In genomic region chr7:99916741-99917319, GRCm38 (mm10) we compare ENCODE assay signal across 8 mouse cellular contexts. TPM values are rescaled to one million over a fixed set of nuclear protein-coding genes. Genes with fewer than 3 reads are reported as not detected.
DNase-seq lines count a peak whose midpoint lies in the region; ATAC-seq and TF ChIP-seq lines count a peak whose summit lies in the region.

No protein-coding gene starts in this region.

- H3K27me3 ChIP-seq in spleen, adult 2 months (ENCODE audit: control insufficient read depth, insufficient read depth, low read length): no peaks in the 10 kb centered on the region; the same call in 1 of the 2 replicates
- no peaks in the 10 kb centered on the region for H3K27me3 ChIP-seq in heart, adult 2 months (ENCODE audit: control insufficient read depth, insufficient read depth, low read length)
- H3K27me3 ChIP-seq in liver, embryonic 13.5 days: peaks cover 52% of the 10 kb centered on the region

- H3K4me1 ChIP-seq in spleen, adult 2 months (ENCODE audit: control insufficient read depth, insufficient read depth, insufficient read length): no peaks in the 10 kb centered on the region
- no peaks in the 10 kb centered on the region; the same call in 1 of the 2 replicates for H3K4me1 ChIP-seq in cortical plate, adult 2 months (ENCODE audit: control insufficient read depth, insufficient read depth, low read length)
- H3K4me1 ChIP-seq in heart, adult 2 months (ENCODE audit: control insufficient read depth, insufficient read depth, low read length): no peaks in the 10 kb centered on the region; the same call in none of the 2 replicates
- peaks cover 12% of the 10 kb centered on the region; the same call in 1 of the 2 replicates for H3K4me1 ChIP-seq in liver, embryonic 13.5 days (replicated peaks)

- no peaks in the 10 kb centered on the region for H3K79me2 ChIP-seq in heart, adult 2 months (replicated peaks; ENCODE audit: control insufficient read depth, insufficient read depth, low read length)

- peak; percentile 49; the same call in 1 of the 2 replicates for TF ChIP-seq CTCF in spleen, adult 2 months (IDR thresholded peaks at IDR 0.05; ENCODE audit: extremely low read depth, insufficient read depth, insufficient read length, insufficient replicate concordance)
- TF ChIP-seq CTCF in cortical plate, adult 2 months (IDR thresholded peaks at IDR 0.05; ENCODE audit: extremely low read depth, insufficient read depth, low read length): peak; percentile 57
- peak; percentile 77 for TF ChIP-seq CTCF in heart, adult 2 months (IDR thresholded peaks at IDR 0.05)

- H3K27ac ChIP-seq in spleen, adult 2 months (ENCODE audit: insufficient read depth, low read length): no peak overlapping the region
- no peak overlapping the region for H3K27ac ChIP-seq in cortical plate, adult 2 months (ENCODE audit: insufficient read depth, low read length)
- H3K27ac ChIP-seq in heart, adult 2 months: no peak overlapping the region
- no peak overlapping the region for H3K27ac ChIP-seq in liver, embryonic 13.5 days

- TF ChIP-seq POLR2A in spleen, adult 2 months (IDR thresholded peaks at IDR 0.05; ENCODE audit: low read depth, low read length): no peak
- no peak for TF ChIP-seq POLR2A in cortical plate, adult 2 months (IDR thresholded peaks at IDR 0.05; ENCODE audit: extremely low read depth, insufficient read depth, low read length)
- no peak for TF ChIP-seq POLR2A in heart, adult 2 months (IDR thresholded peaks at IDR 0.05; ENCODE audit: insufficient read depth, low read depth, low read length)

- no peak overlapping the region; the same call in 1 of the 2 replicates for H3K4me3 ChIP-seq in spleen, adult 2 months (ENCODE audit: extremely low read depth, insufficient read depth, insufficient read length)
- H3K4me3 ChIP-seq in cortical plate, adult 2 months (ENCODE audit: insufficient read depth, low read length): peak overlapping the region; percentile 28
- peak overlapping the region; percentile 42 for H3K4me3 ChIP-seq in heart, adult 2 months
- peak overlapping the region; percentile 38 for H3K4me3 ChIP-seq in liver, embryonic 13.5 days (replicated peaks)

- H3K9me3 ChIP-seq in liver, embryonic 13.5 days (replicated peaks): no peaks in the 10 kb centered on the region

- no peak for TF ChIP-seq EP300 in heart, adult 2 months (IDR thresholded peaks at IDR 0.05; ENCODE audit: insufficient read depth, low read depth, low read length)

- H3K9ac ChIP-seq in heart, adult 2 months (ENCODE audit: low read depth, low read length): 0 out of 2 replicates have a peak overlapping the region, but pooled peaks have one; percentile 0
- H3K9ac ChIP-seq in liver, embryonic 13.5 days: peak overlapping the region; percentile 29; the same call in 1 of the 2 replicates

- intact Hi-C loops in heart, adult 2 months (cut with DNase I): no loop called here

- no peak for ATAC-seq in liver, embryonic 13.5 days (ENCODE audit: low read depth)

- peak in 1 of 2 experiments; percentile 21 for DNase-seq in spleen, adult 2 months (ENCODE audit: low read depth in 1 of 2, low spot score in 2 of 2)
- no peak for DNase-seq in spleen, postnatal 36 days (ENCODE audit: low spot score in 2 of 2)
- peak; percentile 36 to 47 for DNase-seq in heart, adult 2 months
- DNase-seq in kidney, adult 8-10 months: peak; percentile 12 to 36
- no peak for DNase-seq in liver, embryonic 13.5 days
- peak; percentile 68 for DNase-seq in neural tube, embryonic 10.5 days (ENCODE audit: extremely low spot score, low spot score)
- peak; percentile 84 to 86 for DNase-seq in thymus, postnatal 36 days

- H3K4me2 ChIP-seq in liver, embryonic 13.5 days: peak overlapping the region; percentile 61

- WGBS in spleen, adult 2 months: 15% methylated on average over 22 of the region's 22 CpGs
- WGBS in heart, adult 2 months: 8% methylated on average over 22 of the region's 22 CpGs
- 9% methylated on average over 22 of the region's 22 CpGs for WGBS in liver, embryonic 13.5 days (ENCODE audit: insufficient replicate concordance)

- H3K36me3 ChIP-seq in spleen, adult 2 months (ENCODE audit: control insufficient read depth, insufficient read depth, low read length): no peaks in the 10 kb centered on the region
- H3K36me3 ChIP-seq in heart, adult 2 months (ENCODE audit: control insufficient read depth, insufficient read depth, low read length): no peaks in the 10 kb centered on the region
- no peaks in the 10 kb centered on the region for H3K36me3 ChIP-seq in liver, embryonic 13.5 days

RNA-seq across cellular contexts. Expression of gene Spcs2, which starts 53.6 kb away (rescaled TPM):
- polyA plus RNA-seq in spleen, adult 2 months (2012; rRNA removed): 17.3 and 17.7 TPM in 2 replicates
- 65.2 and 68.3 TPM in 2 replicates for polyA plus RNA-seq in cortical plate, adult 2 months (2012; rRNA removed)
- total RNA-seq in heart, adult 2 months (2021): 10 to 100 TPM; 58.8 to 60.9 TPM
- polyA plus RNA-seq in heart, adult 2 months (2012; rRNA removed): 21.0 and 40.0 TPM in 2 replicates
- 216 and 254 TPM in 2 replicates for polyA plus RNA-seq in liver, embryonic 13.5 days (2015; fragmentation: Nextera tagmentation; extraction: Ambion mirVana)

RNA-seq across cellular contexts. Expression of gene Xrra1, which starts 57.9 kb away (rescaled TPM):
- 0.12 TPM in 1 of 2 replicates, not detected in the other for polyA plus RNA-seq in spleen, adult 2 months (2012; rRNA removed)
- 0.96 and 1.3 TPM in 2 replicates for polyA plus RNA-seq in cortical plate, adult 2 months (2012; rRNA removed)
- under 1 TPM in 1 of 2 experiments, not detected in 1; 0.10 TPM for total RNA-seq in heart, adult 2 months (2021)
- polyA plus RNA-seq in heart, adult 2 months (2012; rRNA removed): 0.14 TPM in 1 of 2 replicates, not detected in the other
- not detected in 2 replicates for polyA plus RNA-seq in liver, embryonic 13.5 days (2015; fragmentation: Nextera tagmentation; extraction: Ambion mirVana)

Comparison
In these comparisons a context has a peak if more than half of its experiments do, and no peak if none do; other contexts are left out.
1. DNase-seq: peak in heart, adult 2 months (2 of 2), kidney, adult 8-10 months (2 of 2), neural tube, embryonic 10.5 days (single experiment) and thymus, postnatal 36 days (2 of 2); none in spleen, postnatal 36 days (0 of 2) and liver, embryonic 13.5 days (single experiment).
2. Peak in every context shown above with its lines, with median percentiles within 50 percentile points of each other: CTCF ChIP-seq.